Mouse (Mus musculus): ENCODE results near the gene Arrdc5. TPM values are rescaled to one million over a fixed set of nuclear protein-coding genes. Genes with fewer than 3 reads are reported as not detected.

The Arrdc5 gene
- polyA plus RNA-seq, 1 experiment, result not detected

GRCm38 (mm10) chr17:56303160-56303846 is 3.2 kb upstream of the Arrdc5 start, which contains the start of gene Uhrf1:
Gene Uhrf1, plus strand, starts transcription at chr17:56303321.
- no peak for TF ChIP-seq FOSL1 (IDR thresholded peaks at IDR 0.05; ENCODE audit: insufficient read depth, low read length, poor library complexity, severe bottlenecking)
- TF ChIP-seq MAX (IDR thresholded peaks at IDR 0.05), result peak; percentile 46
- Histone ChIP-seq H3K79me3 (ENCODE audit: low read depth) (peaks cover 39% of the 10 kb centered on the region), H3K79me2 (ENCODE audit: control insufficient read depth, insufficient read depth) (peaks cover 43% of the 10 kb centered on the region), H3K36me3 (ENCODE audit: control insufficient read depth, insufficient read depth) (peaks cover 33% of the 10 kb centered on the region), H3K27me3 (ENCODE audit: control insufficient read depth, insufficient read depth, insufficient read length) (no peaks in the 10 kb centered on the region), H3K4me3 (ENCODE audit: insufficient read depth, poor library complexity, severe bottlenecking) (peak within 1 kb of the TSS; percentile 69), H3ac (ENCODE audit: control insufficient read depth, insufficient read length, low read depth) (peak within 1 kb of the TSS; percentile 77)

- no peak for TF ChIP-seq CTCF (IDR thresholded peaks at IDR 0.05; ENCODE audit: control insufficient read depth, insufficient read depth, insufficient read length)
- TF ChIP-seq MYOD1 (IDR thresholded peaks at IDR 0.05; ENCODE audit: control insufficient read depth, insufficient read length, low read depth), result no peak
- no peak for TF ChIP-seq MYOG (IDR thresholded peaks at IDR 0.05; ENCODE audit: control insufficient read depth, extremely low read depth, insufficient read length)
- TF ChIP-seq MAX (IDR thresholded peaks at IDR 0.05), result no peak
- no peak for TF ChIP-seq CEBPB (IDR thresholded peaks at IDR 0.05; ENCODE audit: low read depth)
- no peak for TF ChIP-seq FOSL1 (IDR thresholded peaks at IDR 0.05; ENCODE audit: insufficient read depth, low read length, poor library complexity, severe bottlenecking)
- no peak for TF ChIP-seq USF1 (IDR thresholded peaks at IDR 0.05; ENCODE audit: low read depth)
- Histone ChIP-seq H3K36me3 (ENCODE audit: control insufficient read depth, insufficient read depth) (peaks cover 25% of the 10 kb centered on the region), H3K4me3 (ENCODE audit: insufficient read depth, poor library complexity, severe bottlenecking) (no peak overlapping the region), H3K79me2 (ENCODE audit: control insufficient read depth, insufficient read depth) (peaks cover 35% of the 10 kb centered on the region), H3K79me3 (ENCODE audit: low read depth) (peaks cover 31% of the 10 kb centered on the region), H3K27me3 (ENCODE audit: control insufficient read depth, insufficient read depth, insufficient read length) (no peaks in the 10 kb centered on the region), H3ac (ENCODE audit: control insufficient read depth, insufficient read length, low read depth) (no peak overlapping the region)
Observed at GRCm38 (mm10) chr17:56302363-56302996, 2.4 kb upstream of the Arrdc5 start.

- no peak overlapping the region for H3K4me3 ChIP-seq (ENCODE audit: insufficient read depth, poor library complexity, severe bottlenecking)
- H3K36me3 ChIP-seq (ENCODE audit: control insufficient read depth, insufficient read depth), result no peaks in the 10 kb centered on the region
- H3ac ChIP-seq (ENCODE audit: control insufficient read depth, insufficient read length, low read depth), result no peak overlapping the region
- no peak for TF ChIP-seq MAX (IDR thresholded peaks at IDR 0.05)
- no peak for TF ChIP-seq MYOD1 (IDR thresholded peaks at IDR 0.05; ENCODE audit: control insufficient read depth, insufficient read length, low read depth)
- TF ChIP-seq CTCF (IDR thresholded peaks at IDR 0.05; ENCODE audit: control insufficient read depth, insufficient read depth, insufficient read length), result no peak
- H3K79me2 ChIP-seq (ENCODE audit: control insufficient read depth, insufficient read depth), result no peaks in the 10 kb centered on the region
- H3K79me3 ChIP-seq (ENCODE audit: low read depth), result no peaks in the 10 kb centered on the region
- H3K27me3 ChIP-seq (ENCODE audit: control insufficient read depth, insufficient read depth, insufficient read length), result no peaks in the 10 kb centered on the region
Observed at GRCm38 (mm10) chr17:56298238-56298637, 1.8 kb downstream of the Arrdc5 start.

- H3K79me3 ChIP-seq (ENCODE audit: low read depth), result no peaks in the 10 kb centered on the region
- TF ChIP-seq CTCF (IDR thresholded peaks at IDR 0.05; ENCODE audit: control insufficient read depth, insufficient read depth, insufficient read length) (no peak), USF1 (IDR thresholded peaks at IDR 0.05; ENCODE audit: low read depth) (peak; percentile 22), MYOD1 (IDR thresholded peaks at IDR 0.05; ENCODE audit: control insufficient read depth, insufficient read length, low read depth) (no peak), MYOG (IDR thresholded peaks at IDR 0.05; ENCODE audit: control insufficient read depth, extremely low read depth, insufficient read length) (no peak)
Observed at GRCm38 (mm10) chr17:56296201-56296600, 3.9 kb downstream of the Arrdc5 start.

GRCm38 (mm10) chr17:56294241-56294640 is 5.8 kb downstream of the Arrdc5 start:
- Histone ChIP-seq H3K79me3 (ENCODE audit: low read depth) (no peaks in the 10 kb centered on the region), H3ac (ENCODE audit: control insufficient read depth, insufficient read length, low read depth) (no peak overlapping the region), H3K36me3 (ENCODE audit: control insufficient read depth, insufficient read depth) (no peaks in the 10 kb centered on the region), H3K79me2 (ENCODE audit: control insufficient read depth, insufficient read depth) (no peaks in the 10 kb centered on the region), H3K4me3 (ENCODE audit: insufficient read depth, poor library complexity, severe bottlenecking) (no peak overlapping the region), H3K27me3 (ENCODE audit: control insufficient read depth, insufficient read depth, insufficient read length) (no peaks in the 10 kb centered on the region)
- TF ChIP-seq FOSL1 (IDR thresholded peaks at IDR 0.05; ENCODE audit: insufficient read depth, low read length, poor library complexity, severe bottlenecking), result no peak
- TF ChIP-seq MYOG (IDR thresholded peaks at IDR 0.05; ENCODE audit: control insufficient read depth, extremely low read depth, insufficient read length), result no peak
- TF ChIP-seq CTCF (IDR thresholded peaks at IDR 0.05; ENCODE audit: control insufficient read depth, insufficient read depth, insufficient read length), result no peak

More at GRCm38 (mm10) chr17:56296201-56296600, 3.9 kb downstream of the Arrdc5 start:
- H3ac ChIP-seq (ENCODE audit: control insufficient read depth, insufficient read length, low read depth), result no peak overlapping the region
- H3K4me3 ChIP-seq (ENCODE audit: insufficient read depth, poor library complexity, severe bottlenecking), result no peak overlapping the region
- no peaks in the 10 kb centered on the region for H3K79me2 ChIP-seq (ENCODE audit: control insufficient read depth, insufficient read depth)
- no peaks in the 10 kb centered on the region for H3K36me3 ChIP-seq (ENCODE audit: control insufficient read depth, insufficient read depth)
- no peaks in the 10 kb centered on the region for H3K27me3 ChIP-seq (ENCODE audit: control insufficient read depth, insufficient read depth, insufficient read length)

- TF ChIP-seq MAX (IDR thresholded peaks at IDR 0.05) (no peak), FOSL1 (IDR thresholded peaks at IDR 0.05; ENCODE audit: insufficient read depth, low read length, poor library complexity, severe bottlenecking) (no peak), CTCF (IDR thresholded peaks at IDR 0.05; ENCODE audit: control insufficient read depth, insufficient read depth, insufficient read length) (no peak), MYOG (IDR thresholded peaks at IDR 0.05; ENCODE audit: control insufficient read depth, extremely low read depth, insufficient read length) (no peak), CEBPB (IDR thresholded peaks at IDR 0.05; ENCODE audit: low read depth) (no peak), MYOD1 (IDR thresholded peaks at IDR 0.05; ENCODE audit: control insufficient read depth, insufficient read length, low read depth) (no peak), USF1 (IDR thresholded peaks at IDR 0.05; ENCODE audit: low read depth) (no peak)
- H3K27me3 ChIP-seq (ENCODE audit: control insufficient read depth, insufficient read depth, insufficient read length), result no peaks in the 10 kb centered on the region
- H3K79me3 ChIP-seq (ENCODE audit: low read depth), result no peaks in the 10 kb centered on the region
- no peaks in the 10 kb centered on the region for H3K36me3 ChIP-seq (ENCODE audit: control insufficient read depth, insufficient read depth)
- no peak overlapping the region for H3ac ChIP-seq (ENCODE audit: control insufficient read depth, insufficient read length, low read depth)
- peaks cover 8% of the 10 kb centered on the region for H3K79me2 ChIP-seq (ENCODE audit: control insufficient read depth, insufficient read depth)
- H3K4me3 ChIP-seq (ENCODE audit: insufficient read depth, poor library complexity, severe bottlenecking), result no peak overlapping the region
Observed at GRCm38 (mm10) chr17:56293291-56293690, 6.8 kb downstream of the Arrdc5 start.
